Mouse (Mus musculus): Measurements from ENCODE around the gene Osm.

DNA sequence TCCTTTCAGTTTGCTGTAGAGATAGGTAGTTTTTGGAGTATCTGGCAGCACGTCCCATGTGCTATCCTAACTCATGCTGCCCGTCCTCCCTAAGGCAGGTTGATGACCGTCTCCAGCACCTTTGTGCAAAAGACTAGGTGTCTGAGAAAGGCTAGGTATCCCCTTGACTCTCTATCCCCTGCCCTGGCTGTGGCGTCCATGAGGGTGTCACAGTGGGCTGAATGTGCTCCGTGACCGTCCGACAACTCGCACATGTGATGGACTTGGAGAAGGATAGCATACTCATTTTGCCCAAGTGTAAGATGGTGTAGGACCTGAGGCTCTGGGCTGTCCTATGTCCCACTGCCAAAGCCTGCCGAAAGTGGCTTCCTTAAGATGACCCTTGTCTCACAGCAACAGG lies 28.6 kb upstream of the Osm start:
- TF ChIP-seq CTCF (IDR thresholded peaks at IDR 0.05) (no peak), POLR2A (IDR thresholded peaks at IDR 0.05; ENCODE audit: insufficient read depth, low read depth, low read length) (no peak)
